Mouse (Mus musculus): Measurements from ENCODE around the gene Adcy7. TPM values are rescaled to one million over a fixed set of nuclear protein-coding genes. Genes with fewer than 3 reads are reported as not detected.
A peak's percentile ranks its signal among the peaks of the same experiment; 100 is the strongest.

Adcy7 gene
- 2.1 and 2.4 TPM in 2 replicates for polyA plus RNA-seq (2014; fragmentation: Nextera tagmentation; extraction: Ambion mirVana)

DNA sequence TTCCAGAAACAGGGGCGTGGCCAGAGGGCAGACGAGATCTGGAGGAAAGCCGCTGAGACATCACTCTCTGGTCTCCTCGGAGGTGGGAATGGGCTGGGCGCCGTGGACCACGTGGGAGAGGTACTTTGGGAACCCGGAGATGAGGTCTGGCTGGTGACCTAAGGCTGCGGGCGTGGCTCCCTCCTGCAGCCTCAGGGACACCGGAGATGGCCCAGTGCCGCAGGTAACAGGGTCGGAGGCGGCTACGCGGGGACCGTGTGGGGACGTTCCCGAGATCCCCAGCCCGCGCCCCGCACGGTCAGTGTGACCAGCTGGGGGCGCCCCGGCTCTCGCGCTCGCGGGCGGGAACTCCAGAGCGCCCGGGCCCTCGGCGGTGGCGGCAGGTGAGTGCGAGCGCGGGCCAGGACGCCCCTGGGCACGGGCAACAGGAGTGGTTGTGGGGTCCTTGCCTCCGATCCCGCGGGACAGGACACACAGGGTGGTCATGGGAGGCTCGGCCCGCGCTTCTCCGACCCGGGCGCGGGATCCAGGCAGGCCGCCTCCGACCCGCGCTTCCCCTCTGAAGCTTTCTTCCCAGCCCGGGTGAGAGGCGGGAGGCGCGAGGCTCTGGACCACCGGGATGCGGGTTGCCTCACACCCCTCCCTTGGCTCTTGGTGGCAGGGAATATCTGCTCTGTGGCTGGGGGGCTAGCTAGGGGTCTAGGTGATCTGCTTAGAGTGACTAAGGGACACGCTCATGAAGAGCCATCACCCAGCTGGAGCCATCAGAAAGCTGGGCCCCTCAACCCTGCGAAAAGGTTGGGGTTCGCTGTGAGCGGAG is at the start of gene Adcy7:
TSS of gene Adcy7 (plus strand) at position 173 of the 820 bp plus-strand sequence.
- peak within 1 kb of the TSS; percentile 96 for H3K4me2 ChIP-seq (ENCODE audit: low read depth, low read length)
- peak within 1 kb of the TSS; percentile 56 for H3K9ac ChIP-seq (replicated peaks; ENCODE audit: low read length)
- H3K4me3 ChIP-seq (ENCODE audit: low read depth, low read length) = peak within 1 kb of the TSS; percentile 41
- H3K9me3 ChIP-seq (replicated peaks; ENCODE audit: control insufficient read depth, low read length) = no peaks in the 10 kb centered on the region
- peak; percentile 67 for DNase-seq (ENCODE audit: low spot score)
- WGBS = 4% methylated on average over 60 of the region's 64 CpGs
- no peaks in the 10 kb centered on the region for H3K36me3 ChIP-seq (replicated peaks; ENCODE audit: control insufficient read depth, insufficient read depth, low read depth, low read length)
- no peak within 1 kb of the TSS for H3K27ac ChIP-seq (replicated peaks; ENCODE audit: low read depth, low read length)
- peak; percentile 42; the same call in 1 of the 2 replicates for ATAC-seq (replicated peaks; ENCODE audit: insufficient number of reproducible peaks, low FRiP score, low TSS enrichment, low read depth)
- peaks cover 7% of the 10 kb centered on the region for H3K27me3 ChIP-seq (ENCODE audit: control insufficient read depth, insufficient read depth, low read length)
- H3K4me1 ChIP-seq (ENCODE audit: control insufficient read depth, insufficient read depth, low read length) = no peaks in the 10 kb centered on the region

DNA sequence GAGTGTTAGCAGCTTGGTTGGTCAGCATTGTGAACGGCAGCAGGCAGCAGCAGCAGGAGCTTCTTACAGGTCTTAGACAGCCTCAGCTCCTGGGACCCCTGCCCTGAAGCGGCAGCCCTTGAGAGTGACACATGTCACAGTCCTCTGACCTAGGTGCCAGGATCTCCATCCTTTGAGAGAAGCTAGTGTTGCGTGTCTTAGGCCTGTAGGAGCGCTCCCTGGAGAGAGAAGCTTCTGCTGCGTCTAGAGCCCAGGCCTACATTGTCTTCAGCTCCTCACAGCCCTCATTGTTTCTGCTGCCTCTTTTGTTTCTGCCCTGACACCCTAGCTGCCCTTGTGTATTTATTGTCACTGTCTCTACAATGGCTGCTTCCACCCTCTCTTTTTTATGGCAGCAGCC is 46.8 kb upstream of the Adcy7 start:
- ATAC-seq (replicated peaks; ENCODE audit: insufficient number of reproducible peaks, low FRiP score, low TSS enrichment, low read depth) (peak; percentile 70), DNase-seq (ENCODE audit: low spot score) (no peak)
- H3K4me3 ChIP-seq (ENCODE audit: low read depth, low read length) = no peak overlapping the region
- no peaks in the 10 kb centered on the region for H3K9me3 ChIP-seq (replicated peaks; ENCODE audit: control insufficient read depth, low read length)
- 39% methylated on average over 5 of the region's 5 CpGs for WGBS
- H3K4me2 ChIP-seq (ENCODE audit: low read depth, low read length) = no peak overlapping the region
- H3K27ac ChIP-seq (replicated peaks; ENCODE audit: low read depth, low read length) = no peak overlapping the region
- H3K36me3 ChIP-seq (replicated peaks; ENCODE audit: control insufficient read depth, insufficient read depth, low read depth, low read length) = no peaks in the 10 kb centered on the region
- no peak overlapping the region for H3K9ac ChIP-seq (replicated peaks; ENCODE audit: low read length)
- H3K4me1 ChIP-seq (ENCODE audit: control insufficient read depth, insufficient read depth, low read length) = no peaks in the 10 kb centered on the region; the same call in 1 of the 2 replicates
- H3K27me3 ChIP-seq (ENCODE audit: control insufficient read depth, insufficient read depth, low read length) = no peaks in the 10 kb centered on the region

DNA sequence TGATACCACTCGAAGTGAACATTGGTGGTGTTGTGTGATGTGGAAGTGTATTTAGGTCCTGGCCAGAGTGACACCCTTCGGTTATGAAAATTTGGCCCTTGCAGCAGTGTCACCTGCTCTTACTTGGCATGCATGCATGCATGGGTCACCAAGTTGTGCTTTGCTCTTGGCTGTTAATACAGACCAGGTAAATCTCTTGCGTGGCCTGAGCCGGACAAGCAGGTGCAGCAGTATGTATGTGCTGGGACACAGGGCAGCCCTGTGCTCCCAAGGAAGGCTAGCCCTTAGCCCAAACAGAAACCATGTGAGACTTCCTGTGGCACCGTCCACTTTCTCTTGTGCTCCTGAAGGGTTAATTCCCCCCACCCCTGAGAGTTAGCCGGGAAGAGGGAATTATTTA is 44.4 kb upstream of the Adcy7 start:
- 54% methylated on average over 6 of the region's 6 CpGs for WGBS
- Histone ChIP-seq H3K4me3 (ENCODE audit: low read depth, low read length) (no peak overlapping the region), H3K36me3 (replicated peaks; ENCODE audit: control insufficient read depth, insufficient read depth, low read depth, low read length) (no peaks in the 10 kb centered on the region), H3K27me3 (ENCODE audit: control insufficient read depth, insufficient read depth, low read length) (no peaks in the 10 kb centered on the region), H3K9ac (replicated peaks; ENCODE audit: low read length) (no peak overlapping the region), H3K9me3 (replicated peaks; ENCODE audit: control insufficient read depth, low read length) (no peaks in the 10 kb centered on the region), H3K27ac (replicated peaks; ENCODE audit: low read depth, low read length) (no peak overlapping the region), H3K4me2 (ENCODE audit: low read depth, low read length) (no peak overlapping the region), H3K4me1 (ENCODE audit: control insufficient read depth, insufficient read depth, low read length) (no peaks in the 10 kb centered on the region; the same call in 1 of the 2 replicates)
- DNase-seq (ENCODE audit: low spot score) (no peak), ATAC-seq (replicated peaks; ENCODE audit: insufficient number of reproducible peaks, low FRiP score, low TSS enrichment, low read depth) (no peak)

DNA sequence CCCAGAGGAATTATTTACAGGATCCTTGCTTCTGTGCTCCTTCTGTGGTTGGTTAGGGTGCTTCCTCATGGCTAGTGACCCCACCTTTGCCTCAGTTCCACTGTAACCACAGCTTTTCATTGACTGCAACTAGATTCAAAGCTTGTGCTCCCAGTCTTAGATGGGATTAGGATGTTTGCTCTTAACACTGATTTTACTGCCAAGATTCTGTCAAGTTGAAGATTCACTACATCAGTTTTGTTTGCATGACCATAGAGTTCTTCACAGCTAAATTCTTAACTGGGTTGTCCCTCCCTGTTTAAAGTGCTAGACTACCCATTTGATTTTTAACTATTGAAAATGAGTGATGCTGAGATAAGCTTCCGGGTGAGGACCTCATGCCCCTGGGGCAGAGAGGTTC is 43.9 kb upstream of the Adcy7 start:
- H3K27ac ChIP-seq (replicated peaks; ENCODE audit: low read depth, low read length) = no peak overlapping the region

DNA sequence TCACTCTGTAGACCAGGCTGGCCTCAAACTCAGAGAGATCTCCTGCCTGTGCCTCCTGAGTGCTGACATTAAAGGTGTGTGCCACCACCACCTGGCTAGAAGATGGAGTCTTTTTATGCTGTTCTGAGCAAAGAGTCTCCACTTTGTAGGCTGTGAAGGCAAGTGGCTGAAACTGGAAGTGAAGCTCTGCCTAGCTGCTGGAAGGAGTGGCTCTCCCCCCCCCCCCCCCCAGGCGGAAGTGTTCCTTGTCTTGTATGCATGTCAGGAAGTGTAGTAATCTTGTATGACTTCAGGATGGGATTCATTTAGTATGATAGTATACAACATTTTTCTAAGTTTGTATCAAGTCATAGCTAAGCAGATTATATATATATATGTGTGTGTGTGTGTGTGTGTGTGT is 43.4 kb upstream of the Adcy7 start:
- H3K4me1 ChIP-seq (ENCODE audit: control insufficient read depth, insufficient read depth, low read length) = no peaks in the 10 kb centered on the region; the same call in 1 of the 2 replicates
- ATAC-seq (replicated peaks; ENCODE audit: insufficient number of reproducible peaks, low FRiP score, low TSS enrichment, low read depth) = no peak
- 44% methylated on average over 1 of the region's 1 CpGs for WGBS

More for the DNA sequence above, 43.9 kb upstream of the Adcy7 start:
- ATAC-seq (replicated peaks; ENCODE audit: insufficient number of reproducible peaks, low FRiP score, low TSS enrichment, low read depth) (no peak), DNase-seq (ENCODE audit: low spot score) (no peak)
- Histone ChIP-seq H3K4me1 (ENCODE audit: control insufficient read depth, insufficient read depth, low read length) (no peaks in the 10 kb centered on the region; the same call in 1 of the 2 replicates), H3K4me3 (ENCODE audit: low read depth, low read length) (no peak overlapping the region), H3K27me3 (ENCODE audit: control insufficient read depth, insufficient read depth, low read length) (no peaks in the 10 kb centered on the region), H3K4me2 (ENCODE audit: low read depth, low read length) (no peak overlapping the region), H3K9ac (replicated peaks; ENCODE audit: low read length) (no peak overlapping the region), H3K36me3 (replicated peaks; ENCODE audit: control insufficient read depth, insufficient read depth, low read depth, low read length) (no peaks in the 10 kb centered on the region), H3K9me3 (replicated peaks; ENCODE audit: control insufficient read depth, low read length) (no peaks in the 10 kb centered on the region)
- WGBS = 48% methylated on average over 1 of the region's 1 CpGs

DNA sequence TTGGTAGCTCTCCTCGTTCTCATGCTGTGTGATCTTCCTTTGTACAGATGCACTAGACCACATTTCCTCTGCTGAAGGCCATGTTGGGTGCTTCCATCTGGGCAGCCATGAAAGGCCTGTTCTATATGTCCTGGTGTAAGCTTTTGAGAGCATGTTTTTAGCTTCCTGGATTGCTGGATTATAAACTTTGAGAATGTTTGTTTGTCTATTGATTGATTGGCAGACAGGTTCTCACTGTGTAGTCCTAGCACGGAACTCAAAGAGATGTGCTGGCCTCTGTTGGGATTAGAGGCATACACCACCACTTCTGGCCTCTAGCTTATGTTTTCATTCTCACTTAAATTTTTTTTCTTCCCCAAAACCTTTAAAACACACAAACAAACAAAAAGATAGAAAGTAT is 35.5 kb upstream of the Adcy7 start:
- 72% methylated on average over 2 of the region's 2 CpGs for WGBS

More for the DNA sequence above, 43.4 kb upstream of the Adcy7 start:
- Histone ChIP-seq H3K36me3 (replicated peaks; ENCODE audit: control insufficient read depth, insufficient read depth, low read depth, low read length) (no peaks in the 10 kb centered on the region), H3K27ac (replicated peaks; ENCODE audit: low read depth, low read length) (no peak overlapping the region), H3K4me2 (ENCODE audit: low read depth, low read length) (no peak overlapping the region), H3K27me3 (ENCODE audit: control insufficient read depth, insufficient read depth, low read length) (no peaks in the 10 kb centered on the region), H3K9me3 (replicated peaks; ENCODE audit: control insufficient read depth, low read length) (no peaks in the 10 kb centered on the region), H3K4me3 (ENCODE audit: low read depth, low read length) (no peak overlapping the region), H3K9ac (replicated peaks; ENCODE audit: low read length) (no peak overlapping the region)
- no peak for DNase-seq (ENCODE audit: low spot score)

DNA sequence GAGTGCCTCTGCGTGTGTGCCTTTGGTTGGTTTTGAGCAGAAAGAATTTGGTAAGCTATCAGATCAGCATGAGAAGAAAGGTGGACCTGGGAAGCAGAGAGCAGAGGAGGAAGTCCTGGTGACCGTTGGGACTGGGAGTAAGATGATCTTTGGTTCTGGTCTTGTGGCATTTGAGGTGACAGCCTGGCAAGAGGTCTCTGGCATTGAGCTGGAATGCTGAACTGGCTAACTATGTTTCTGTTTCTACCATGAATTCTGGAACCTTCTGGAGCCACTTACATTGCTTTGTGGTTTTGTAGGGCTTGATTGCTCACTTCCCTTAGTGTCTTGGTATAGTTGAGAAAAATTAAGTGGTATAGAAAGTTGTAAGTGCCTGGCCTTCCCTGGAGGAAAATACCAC is 34.6 kb upstream of the Adcy7 start:
- ATAC-seq (replicated peaks; ENCODE audit: insufficient number of reproducible peaks, low FRiP score, low TSS enrichment, low read depth) (no peak), DNase-seq (ENCODE audit: low spot score) (no peak)
- no peaks in the 10 kb centered on the region for H3K27me3 ChIP-seq (ENCODE audit: control insufficient read depth, insufficient read depth, low read length)
- H3K4me1 ChIP-seq (ENCODE audit: control insufficient read depth, insufficient read depth, low read length) = no peaks in the 10 kb centered on the region
- 73% methylated on average over 2 of the region's 2 CpGs for WGBS
- H3K36me3 ChIP-seq (replicated peaks; ENCODE audit: control insufficient read depth, insufficient read depth, low read depth, low read length) = no peaks in the 10 kb centered on the region
- no peak overlapping the region for H3K4me2 ChIP-seq (ENCODE audit: low read depth, low read length)
- no peak overlapping the region for H3K27ac ChIP-seq (replicated peaks; ENCODE audit: low read depth, low read length)
- H3K9me3 ChIP-seq (replicated peaks; ENCODE audit: control insufficient read depth, low read length) = no peaks in the 10 kb centered on the region
- H3K4me3 ChIP-seq (ENCODE audit: low read depth, low read length) = no peak overlapping the region
- H3K9ac ChIP-seq (replicated peaks; ENCODE audit: low read length) = no peak overlapping the region

More for the DNA sequence above, 35.5 kb upstream of the Adcy7 start:
- H3K9ac ChIP-seq (replicated peaks; ENCODE audit: low read length) = no peak overlapping the region
- no peaks in the 10 kb centered on the region for H3K9me3 ChIP-seq (replicated peaks; ENCODE audit: control insufficient read depth, low read length)
- H3K27me3 ChIP-seq (ENCODE audit: control insufficient read depth, insufficient read depth, low read length) = no peaks in the 10 kb centered on the region
- no peaks in the 10 kb centered on the region for H3K36me3 ChIP-seq (replicated peaks; ENCODE audit: control insufficient read depth, insufficient read depth, low read depth, low read length)
- ATAC-seq (replicated peaks; ENCODE audit: insufficient number of reproducible peaks, low FRiP score, low TSS enrichment, low read depth) (no peak), DNase-seq (ENCODE audit: low spot score) (no peak)
- no peak overlapping the region for H3K4me2 ChIP-seq (ENCODE audit: low read depth, low read length)
- H3K4me3 ChIP-seq (ENCODE audit: low read depth, low read length) = no peak overlapping the region
- no peak overlapping the region for H3K27ac ChIP-seq (replicated peaks; ENCODE audit: low read depth, low read length)
- no peaks in the 10 kb centered on the region for H3K4me1 ChIP-seq (ENCODE audit: control insufficient read depth, insufficient read depth, low read length)

DNA sequence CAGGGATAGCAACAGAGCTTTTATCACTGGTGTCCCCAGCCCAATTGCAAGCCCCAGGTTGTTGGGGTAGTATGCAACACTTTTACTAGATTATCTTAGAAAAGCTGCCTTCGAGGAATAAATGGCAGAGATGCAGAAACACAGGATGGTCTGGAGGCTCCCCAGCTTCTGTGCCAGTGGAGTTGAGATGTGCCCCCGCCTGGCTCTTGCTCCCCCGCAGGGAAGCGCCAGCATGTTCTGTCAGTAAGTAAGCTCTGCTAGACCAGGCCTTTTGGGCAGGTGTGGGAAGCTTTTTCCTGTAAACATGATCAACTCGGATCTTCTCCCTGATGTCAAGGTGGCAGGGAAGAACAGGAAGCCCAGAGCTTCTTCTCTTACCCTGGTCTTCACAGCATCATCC is 32.9 kb upstream of the Adcy7 start:
- Histone ChIP-seq H3K9ac (replicated peaks; ENCODE audit: low read length) (no peak overlapping the region), H3K27ac (replicated peaks; ENCODE audit: low read depth, low read length) (no peak overlapping the region), H3K4me1 (ENCODE audit: control insufficient read depth, insufficient read depth, low read length) (no peaks in the 10 kb centered on the region), H3K27me3 (ENCODE audit: control insufficient read depth, insufficient read depth, low read length) (no peaks in the 10 kb centered on the region), H3K4me2 (ENCODE audit: low read depth, low read length) (no peak overlapping the region), H3K36me3 (replicated peaks; ENCODE audit: control insufficient read depth, insufficient read depth, low read depth, low read length) (no peaks in the 10 kb centered on the region), H3K9me3 (replicated peaks; ENCODE audit: control insufficient read depth, low read length) (no peaks in the 10 kb centered on the region), H3K4me3 (ENCODE audit: low read depth, low read length) (no peak overlapping the region)
- 87% methylated on average over 5 of the region's 5 CpGs for WGBS
- DNase-seq (ENCODE audit: low spot score) = no peak
- ATAC-seq (replicated peaks; ENCODE audit: insufficient number of reproducible peaks, low FRiP score, low TSS enrichment, low read depth) = no peak
